Mouse (Mus musculus): ENCODE measurements at regions not wholly inside any gene's neighbourhood (a gene's known extent, or its start where the extent isn't known, plus 50 kb on each side); places are given as distances from the start of the nearest gene placed in this dataset.

GRCm38 (mm10) chr2:101206637-101207036, 417.9 kb upstream of the Rag2 start:
- no peak for DNase-seq (ENCODE audit: low read depth)

DNA sequence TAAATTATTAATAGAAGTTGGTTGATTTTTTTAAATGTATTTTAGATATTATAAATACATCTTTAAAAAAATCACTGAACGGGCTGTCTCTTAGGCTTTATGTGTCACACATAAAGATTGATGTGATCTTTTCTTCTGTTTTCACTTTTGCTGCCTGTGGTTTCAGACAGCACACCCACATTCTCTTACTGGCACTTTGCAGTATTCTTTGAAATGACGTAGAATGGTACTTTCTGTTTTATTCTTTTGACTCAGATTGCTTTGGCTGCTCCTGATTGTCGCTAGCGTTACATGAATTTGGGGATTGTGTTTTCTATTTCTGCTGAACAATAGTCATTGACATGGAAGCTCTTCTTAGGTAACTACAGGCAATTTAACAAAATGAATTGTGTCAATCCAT, 415.4 kb upstream of the Rag2 start:
- DNase-seq (ENCODE audit: low read depth) = no peak

- no peak for DNase-seq (ENCODE audit: low read depth)
Observed at GRCm38 (mm10) chr2:101220759-101221158, 403.8 kb upstream of the Rag2 start.

- DNase-seq (ENCODE audit: low read depth) = no peak
Observed at GRCm38 (mm10) chr2:101242983-101243382, 381.5 kb upstream of the Rag2 start.

- no peak for DNase-seq (ENCODE audit: low read depth)
Observed at GRCm38 (mm10) chr2:101247133-101247532, 377.4 kb upstream of the Rag2 start.

GRCm38 (mm10) chr2:101252228-101252627, 372.3 kb upstream of the Rag2 start:
- no peak for DNase-seq (ENCODE audit: low read depth)

DNA sequence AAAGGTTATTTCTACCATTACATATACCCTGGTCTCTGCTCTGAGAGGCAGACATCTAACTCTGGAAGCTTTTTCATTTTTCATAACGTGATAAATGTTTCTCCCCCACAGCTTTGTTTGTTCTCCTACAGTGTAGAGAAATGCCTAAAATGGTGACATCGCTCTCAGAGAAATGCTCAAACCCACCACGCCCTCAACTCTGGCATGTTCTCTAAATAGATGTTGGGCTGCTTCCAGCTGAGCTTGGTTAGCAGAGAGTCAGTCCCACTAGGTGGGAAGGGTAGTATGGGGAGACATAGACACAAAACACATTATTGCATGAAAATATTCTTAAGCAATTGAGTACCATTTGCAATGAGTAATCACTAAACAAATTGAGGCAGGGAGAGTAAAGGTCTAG, 368.1 kb upstream of the Rag2 start:
- no peak for DNase-seq (ENCODE audit: low read depth)

DNA sequence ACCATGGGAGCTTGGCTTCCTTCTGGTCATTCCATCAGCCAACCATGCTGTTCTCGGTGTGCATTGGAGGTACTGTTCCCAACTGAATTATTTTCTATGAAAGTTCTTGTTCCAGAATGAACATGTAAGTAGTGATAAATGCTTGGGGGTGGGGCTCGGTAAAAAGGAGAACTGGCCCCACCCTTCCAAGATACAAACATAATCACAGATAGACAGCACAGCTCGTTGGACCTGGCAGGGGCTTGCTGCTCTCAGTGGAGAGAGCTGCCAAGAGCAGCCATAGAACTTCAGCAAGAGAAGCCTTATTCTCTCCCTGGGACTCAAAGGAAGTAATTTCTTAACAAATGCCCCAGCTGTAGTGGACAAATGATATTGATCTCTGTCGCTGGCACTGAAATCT, 360.6 kb upstream of the Rag2 start:
- no peak for DNase-seq (ENCODE audit: low read depth)

DNA sequence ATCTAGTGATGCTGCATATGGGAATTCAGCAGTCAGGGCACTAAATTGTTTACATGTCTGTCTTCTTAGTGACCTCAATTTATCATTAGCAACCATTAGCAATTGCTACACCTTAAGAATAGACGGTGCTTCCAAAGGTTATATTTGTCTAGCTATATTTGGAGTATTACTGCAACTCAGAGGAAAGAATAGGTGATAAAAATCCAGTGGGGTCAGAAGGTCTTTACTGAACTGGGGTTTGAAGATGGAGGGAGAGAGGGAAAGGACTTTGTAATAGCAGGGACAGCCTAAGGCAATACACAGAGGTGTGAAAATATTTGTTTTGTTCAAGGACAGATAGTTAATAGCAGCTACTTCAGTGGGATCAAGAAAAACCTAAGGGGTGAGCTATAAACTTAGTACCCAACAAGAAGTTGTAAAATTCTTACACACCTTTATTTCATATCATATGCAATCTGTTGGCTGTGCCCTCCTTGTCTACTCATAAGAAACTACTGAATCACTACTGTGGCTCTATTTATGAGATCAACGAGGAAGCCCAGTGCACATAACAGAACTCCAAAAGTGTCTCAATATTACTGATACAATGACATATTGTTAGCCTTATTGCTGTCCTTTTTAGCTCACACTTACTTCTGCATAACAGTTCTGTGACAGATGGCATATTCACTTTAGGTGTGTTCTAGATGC, 357.7 kb upstream of the Rag2 start:
- DNase-seq (ENCODE audit: low read depth) = no peak

DNA sequence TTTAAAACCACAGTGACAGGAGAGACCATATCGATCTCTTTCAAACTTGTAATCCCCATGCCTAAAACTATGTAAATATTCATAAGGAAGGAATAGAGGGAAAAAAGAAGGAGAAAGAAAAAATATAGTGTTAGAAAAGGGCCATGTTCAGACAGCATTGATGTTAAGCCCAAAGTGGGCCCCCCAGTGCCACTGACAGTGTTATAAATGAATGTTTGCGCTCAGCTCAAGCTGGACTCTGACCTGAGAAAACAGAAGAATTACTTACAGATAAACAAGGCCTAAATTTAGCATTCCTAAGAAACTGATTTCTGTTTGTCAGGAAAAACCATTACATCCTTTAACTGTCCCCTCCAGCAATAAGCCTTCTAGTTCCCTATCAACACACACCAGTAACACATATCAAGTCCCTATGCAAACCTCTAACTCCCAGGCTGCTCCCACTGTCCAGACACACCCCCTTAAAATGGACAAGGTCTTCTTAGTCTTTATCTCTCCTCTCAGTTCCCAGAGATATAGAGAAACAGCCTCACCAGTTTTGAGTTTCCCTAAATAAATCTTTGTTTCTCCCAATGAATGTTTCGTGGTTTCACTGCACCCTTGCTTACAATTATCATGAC, 350.4 kb upstream of the Rag2 start:
- no peak for DNase-seq (ENCODE audit: low read depth)

DNA sequence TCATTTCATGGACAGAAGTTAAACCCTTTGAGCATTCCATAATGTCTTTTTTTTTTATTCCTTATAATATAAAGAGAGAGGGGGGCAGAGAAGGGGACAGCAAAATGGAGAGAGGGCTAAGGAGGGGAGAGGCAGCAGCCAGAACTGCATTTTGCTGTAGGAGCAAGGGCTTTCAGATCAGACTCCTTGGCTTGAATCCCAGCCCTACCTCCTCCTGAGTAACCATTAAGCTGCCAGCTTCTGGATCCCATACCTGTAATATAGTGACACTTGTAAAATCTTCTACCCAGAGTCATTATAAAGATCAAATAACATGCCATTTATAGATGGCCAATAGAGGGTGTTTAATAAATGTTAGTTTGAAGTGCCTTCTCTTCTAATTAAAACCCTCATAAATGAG, 339.6 kb upstream of the Rag2 start:
- DNase-seq (ENCODE audit: low read depth) = no peak

GRCm38 (mm10) chr2:101288119-101288518, 336.4 kb upstream of the Rag2 start:
- no peak for DNase-seq (ENCODE audit: low read depth)

- DNase-seq (ENCODE audit: low read depth) = no peak
Observed at GRCm38 (mm10) chr2:101289168-101289567, 335.4 kb upstream of the Rag2 start.

DNA sequence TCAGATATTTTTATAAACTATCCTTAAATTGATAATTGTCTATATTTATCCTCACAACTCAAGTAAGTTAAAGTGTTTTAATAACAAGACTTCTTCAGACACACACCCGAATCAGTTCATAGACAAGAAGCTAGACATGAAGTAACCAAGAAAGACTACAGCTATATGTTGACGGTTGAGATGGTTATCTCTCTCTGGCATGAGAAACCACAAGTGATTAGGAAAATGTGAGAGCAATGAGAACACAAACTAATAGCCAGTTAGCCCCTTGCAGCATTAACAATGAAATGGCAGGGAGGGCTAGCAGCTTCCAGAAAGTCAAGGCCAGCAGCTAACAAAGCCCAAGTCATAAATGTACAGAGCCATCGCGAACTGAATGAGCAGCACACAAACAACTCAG, 333.8 kb upstream of the Rag2 start:
- DNase-seq (ENCODE audit: low read depth) = no peak

DNA sequence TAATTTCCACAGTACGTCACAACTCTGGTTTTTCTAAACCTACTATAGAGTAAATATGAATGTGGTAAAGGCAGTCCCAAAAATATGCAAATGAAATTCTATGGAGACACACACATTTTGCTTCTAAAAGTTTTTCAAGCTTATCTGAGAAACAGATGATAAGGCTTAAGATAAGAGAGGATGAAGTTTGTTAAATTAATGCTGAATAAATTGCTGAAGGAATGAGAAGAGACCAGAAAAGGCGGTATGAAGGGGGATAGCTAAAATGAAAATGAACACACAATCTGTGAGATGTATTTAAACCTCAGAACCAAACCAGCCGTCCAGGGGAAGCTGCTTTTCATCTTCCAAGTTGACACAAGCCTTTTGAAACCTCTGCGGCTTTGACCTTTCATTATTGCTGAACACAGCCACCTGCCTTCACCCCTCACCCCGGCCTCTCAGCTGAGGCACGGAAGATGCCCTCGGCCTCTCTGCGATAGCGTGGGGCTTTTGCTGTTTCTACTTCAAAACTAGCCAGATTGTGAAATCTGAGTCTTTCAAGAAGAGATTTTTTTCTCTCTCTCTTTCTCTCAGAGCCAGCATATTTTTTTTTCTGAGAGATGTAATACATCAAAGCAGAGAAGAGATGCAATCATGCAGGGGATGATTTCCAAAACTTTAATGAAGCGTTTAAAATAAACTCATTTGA, 328.7 kb upstream of the Rag2 start:
- DNase-seq (ENCODE audit: low read depth) = no peak

GRCm38 (mm10) chr2:101296369-101296682, 328.2 kb upstream of the Rag2 start:
- DNase-seq (ENCODE audit: low read depth) = no peak

DNA sequence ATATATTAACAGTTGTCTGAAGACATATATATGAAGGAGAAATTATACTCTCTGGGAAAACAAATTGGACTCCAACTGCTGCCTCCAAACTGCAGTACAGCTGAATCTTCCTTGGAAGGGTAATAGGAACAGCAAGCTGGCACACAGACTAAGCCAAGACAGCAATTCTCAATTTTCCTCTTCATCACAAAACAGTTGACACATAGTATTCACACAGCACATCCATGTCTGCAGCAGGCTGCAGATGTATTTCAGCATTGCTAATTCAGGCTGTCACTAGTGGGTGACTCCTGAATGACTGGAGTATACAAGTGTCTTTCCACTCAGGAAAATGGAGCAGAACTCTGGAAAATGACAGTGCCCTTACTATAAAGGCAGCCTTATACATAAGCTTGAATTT, 327.7 kb upstream of the Rag2 start:
- no peak for DNase-seq (ENCODE audit: low read depth)

- DNase-seq (ENCODE audit: low read depth) = no peak
Observed at GRCm38 (mm10) chr2:101299126-101299525, 325.4 kb upstream of the Rag2 start.

- DNase-seq (ENCODE audit: low read depth) = no peak
Observed at GRCm38 (mm10) chr2:101300106-101300505, 324.4 kb upstream of the Rag2 start.

GRCm38 (mm10) chr2:101321286-101321914, 303.1 kb upstream of the Rag2 start:
- DNase-seq (ENCODE audit: low read depth) = no peak

GRCm38 (mm10) chr2:101356709-101357108, 267.8 kb upstream of the Rag2 start:
- DNase-seq (ENCODE audit: low read depth) = no peak

DNA sequence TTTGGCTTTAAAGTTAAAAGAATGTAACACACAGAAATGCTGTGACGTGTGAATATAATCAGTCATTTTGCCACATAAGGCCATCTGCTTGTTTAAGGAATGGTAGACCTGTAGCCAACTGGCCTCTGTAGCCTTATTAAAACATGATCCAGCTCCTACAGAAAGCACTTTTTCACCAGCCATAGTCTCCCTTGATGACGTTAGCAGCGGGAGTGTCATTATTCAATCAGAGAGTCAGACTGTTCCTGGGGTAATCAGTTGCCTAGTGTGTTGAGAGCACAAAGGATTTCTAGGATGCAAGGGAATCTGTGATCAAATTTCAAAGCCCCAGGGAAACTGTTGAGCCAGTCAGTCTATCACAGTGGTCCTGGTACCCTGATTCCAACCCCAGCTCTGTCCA, 260.3 kb upstream of the Rag2 start:
- no peak for DNase-seq (ENCODE audit: low read depth)

DNA sequence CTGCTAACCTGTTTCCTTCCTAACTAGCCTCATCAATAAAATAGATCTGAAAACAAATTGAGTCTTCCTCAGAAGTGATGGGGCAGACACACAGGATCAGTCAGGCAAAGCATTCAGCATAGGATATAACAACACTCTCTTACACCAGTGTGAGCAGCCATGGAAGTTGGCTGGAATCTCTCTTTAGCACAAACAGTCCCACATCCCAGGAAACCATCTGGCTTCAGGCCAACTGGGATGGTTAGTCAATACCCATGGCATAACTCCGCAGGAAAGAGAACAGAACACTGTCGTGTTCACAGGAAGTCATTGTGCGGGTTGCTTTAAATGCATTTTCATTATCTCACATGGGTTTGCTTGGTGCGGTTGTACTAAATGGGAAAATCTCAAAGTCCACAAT, 256.2 kb upstream of the Rag2 start:
- no peak for DNase-seq (ENCODE audit: low read depth)

Measured in gonadal fat pad, adult 2 months (tissue).